Mouse (Mus musculus): ENCODE data around the gene Hyal1. TPM values are rescaled to one million over a fixed set of nuclear protein-coding genes. Genes with fewer than 3 reads are reported as not detected.
"Not testable (repeated sequence)": the region's sequence is repeated elsewhere in the genome, so short reads cannot be mapped to it uniquely, and the experiment has no call there.

Hyal1 gene
- polyA plus RNA-seq, 1 experiment from 2014 or later: 4.6 TPM

DNA sequence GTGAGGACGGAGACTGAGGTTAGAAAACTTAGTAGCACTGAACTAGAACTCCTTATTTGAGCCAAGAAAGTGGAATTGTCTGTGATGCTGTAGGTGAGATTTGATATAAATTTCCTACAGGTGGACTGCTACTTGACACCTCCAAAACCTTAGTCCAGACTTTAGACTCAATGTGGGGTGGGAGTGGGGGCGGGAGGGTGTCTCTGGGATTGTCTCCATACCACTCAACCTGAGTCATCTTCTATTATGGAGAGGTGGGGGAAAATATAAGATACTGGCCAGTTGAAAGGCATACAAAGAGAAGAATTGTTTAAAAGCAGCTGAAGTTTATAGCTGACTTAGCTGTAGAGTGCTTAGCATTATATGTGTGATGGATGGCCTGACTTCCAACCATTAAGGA lies 21.0 kb upstream of the Hyal1 start:
- Histone ChIP-seq H3K9me3 (ENCODE audit: control insufficient read depth, low read length) (no peaks in the 10 kb centered on the region), H3K36me3 (ENCODE audit: control insufficient read depth, insufficient read depth, low read length) (peaks cover 44% of the 10 kb centered on the region), H3K27ac (replicated peaks in 1 of 2; ENCODE audit: control insufficient read depth in 1 of 2, insufficient read depth in 1 of 2, low read depth in 2 of 2, low read length in 2 of 2) (peak overlapping the region; percentile 97 to 99), H3K4me1 (ENCODE audit: control insufficient read depth in 2 of 2, insufficient read depth in 2 of 2, low read length in 2 of 2) (peaks cover 22 to 42% of the 10 kb centered on the region in 2 experiments), H3K9ac (ENCODE audit: low read length) (peak overlapping the region; percentile 96), H3K4me3 (ENCODE audit: control insufficient read depth in 1 of 2, insufficient read depth in 1 of 2, low read depth in 1 of 2, low read length in 2 of 2) (peak overlapping the region; percentile 79 to 87), H3K4me2 (ENCODE audit: low read length) (peak overlapping the region; percentile 96), H3K27me3 (ENCODE audit: control insufficient read depth, insufficient read depth, low read length) (peaks cover 4% of the 10 kb centered on the region)
- 19% methylated on average over 2 of the region's 2 CpGs for WGBS
- no peak for ATAC-seq (ENCODE audit: insufficient number of reproducible peaks, insufficient read depth, low FRiP score, low read depth)

DNA sequence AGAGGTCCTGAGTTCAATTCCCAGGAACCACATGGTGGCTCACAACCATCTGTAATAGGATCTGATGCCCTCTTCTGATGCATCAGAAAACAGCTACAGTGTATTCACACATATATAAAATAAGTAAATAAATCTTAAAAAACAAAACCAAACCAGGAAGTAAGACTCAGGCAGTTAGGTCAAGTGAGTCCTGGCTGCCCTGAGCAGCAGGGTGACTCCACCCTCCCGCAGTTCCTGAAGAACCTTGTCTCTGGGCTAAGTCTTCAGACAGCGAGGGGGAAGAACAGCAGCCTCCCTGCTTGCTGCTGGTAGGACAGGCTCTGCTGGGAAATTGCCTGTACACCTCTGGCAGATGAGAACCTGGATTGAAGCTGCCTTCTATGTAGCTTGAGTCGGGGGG lies 20.4 kb upstream of the Hyal1 start:
- WGBS: 56% methylated on average over 3 of the region's 3 CpGs
- Histone ChIP-seq H3K4me1 (ENCODE audit: control insufficient read depth in 2 of 2, insufficient read depth in 2 of 2, low read length in 2 of 2) (peaks cover 17 to 36% of the 10 kb centered on the region in 2 experiments), H3K27me3 (ENCODE audit: control insufficient read depth, insufficient read depth, low read length) (no peaks in the 10 kb centered on the region), H3K9ac (ENCODE audit: low read length) (peak overlapping the region; percentile 96), H3K4me3 (ENCODE audit: control insufficient read depth in 1 of 2, insufficient read depth in 1 of 2, low read depth in 1 of 2, low read length in 2 of 2) (peak overlapping the region; percentile 22 to 79), H3K36me3 (ENCODE audit: control insufficient read depth, insufficient read depth, low read length) (peaks cover 50% of the 10 kb centered on the region), H3K4me2 (ENCODE audit: low read length) (peak overlapping the region; percentile 96), H3K9me3 (ENCODE audit: control insufficient read depth, low read length) (no peaks in the 10 kb centered on the region), H3K27ac (replicated peaks in 1 of 2; ENCODE audit: control insufficient read depth in 1 of 2, insufficient read depth in 1 of 2, low read depth in 2 of 2, low read length in 2 of 2) (peak overlapping the region in 1 of 2 experiments; percentile 99; a peak in 1 of 4 replicates)
- ATAC-seq (ENCODE audit: insufficient number of reproducible peaks, insufficient read depth, low FRiP score, low read depth): no peak

DNA sequence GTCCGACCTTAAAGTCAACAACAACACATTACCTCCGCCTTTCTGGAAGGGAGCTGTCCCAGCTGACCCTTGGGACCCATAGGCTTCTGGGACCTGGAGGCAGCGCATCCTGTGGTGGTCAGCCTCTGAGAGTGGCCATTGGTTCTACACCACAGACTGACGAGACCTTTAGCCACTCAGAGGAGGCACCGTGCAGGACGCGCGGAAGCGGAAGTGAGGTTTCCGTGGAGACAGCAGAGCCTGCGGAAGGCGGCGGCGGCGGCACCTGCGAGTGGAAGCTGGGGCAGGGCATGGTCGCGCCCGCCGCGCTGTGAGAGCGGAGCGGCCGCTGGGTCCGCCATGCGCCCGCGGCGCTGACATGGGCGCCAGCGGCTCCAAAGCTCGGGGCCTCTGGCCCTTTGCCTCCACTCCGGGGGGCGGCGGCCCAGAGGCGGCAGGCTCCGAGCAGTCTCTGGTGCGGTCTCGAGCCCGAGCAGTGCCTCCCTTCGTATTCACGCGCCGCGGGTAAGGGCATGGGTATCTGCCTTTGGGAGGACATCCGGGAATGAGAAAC lies 13.6 kb upstream of the Hyal1 start, which contains the start of gene Tusc2:
Tusc2 (plus strand) TSS at position 227 of the 553 bp plus-strand sequence.
- Histone ChIP-seq H3K4me3 (ENCODE audit: control insufficient read depth in 1 of 2, insufficient read depth in 1 of 2, low read depth in 1 of 2, low read length in 2 of 2) (peak within 1 kb of the TSS; percentile 72 to 75), H3K27ac (replicated peaks in 1 of 2; ENCODE audit: control insufficient read depth in 1 of 2, insufficient read depth in 1 of 2, low read depth in 2 of 2, low read length in 2 of 2) (peak within 1 kb of the TSS; percentile 34 to 69; a peak in 3 of 4 replicates), H3K9ac (ENCODE audit: low read length) (peak within 1 kb of the TSS; percentile 86), H3K4me1 (ENCODE audit: control insufficient read depth in 2 of 2, insufficient read depth in 2 of 2, low read length in 2 of 2) (peaks cover 17 to 38% of the 10 kb centered on the region in 2 experiments), H3K4me2 (ENCODE audit: low read length) (peak within 1 kb of the TSS; percentile 88), H3K27me3 (ENCODE audit: control insufficient read depth, insufficient read depth, low read length) (no peaks in the 10 kb centered on the region), H3K36me3 (ENCODE audit: control insufficient read depth, insufficient read depth, low read length) (peaks cover 71% of the 10 kb centered on the region), H3K9me3 (ENCODE audit: control insufficient read depth, low read length) (no peaks in the 10 kb centered on the region)
- under 1% methylated on average over 46 of the region's 46 CpGs for WGBS
- ATAC-seq (ENCODE audit: insufficient number of reproducible peaks, insufficient read depth, low FRiP score, low read depth): peak; percentile 83

DNA sequence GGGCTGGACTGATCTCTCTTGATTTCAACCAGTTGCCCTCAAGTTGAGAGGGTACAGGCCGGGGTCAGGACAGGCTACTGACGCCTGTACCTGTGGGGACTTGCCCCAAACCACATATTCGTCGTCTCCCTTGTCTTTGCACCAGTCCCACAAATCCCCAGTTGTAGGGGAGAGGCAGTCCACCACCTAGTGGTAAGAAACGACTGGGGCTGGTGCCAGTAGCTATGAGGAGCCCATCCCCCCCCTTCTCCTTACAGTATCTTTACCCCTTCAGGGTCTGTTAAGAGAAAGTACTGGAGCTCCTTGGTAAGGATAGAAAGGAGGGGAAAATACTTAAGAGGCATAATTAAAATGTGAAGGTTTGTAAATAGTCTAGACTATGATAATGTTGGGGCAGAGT lies 11.2 kb upstream of the Hyal1 start:
- Histone ChIP-seq H3K4me1 (ENCODE audit: control insufficient read depth in 2 of 2, insufficient read depth in 2 of 2, low read length in 2 of 2) (peaks cover 27 to 50% of the 10 kb centered on the region in 2 experiments), H3K4me2 (ENCODE audit: low read length) (peak overlapping the region; percentile 21), H3K27ac (replicated peaks in 1 of 2; ENCODE audit: control insufficient read depth in 1 of 2, insufficient read depth in 1 of 2, low read depth in 2 of 2, low read length in 2 of 2) (peak overlapping the region in 1 of 2 experiments; percentile 92; a peak in 2 of 4 replicates), H3K36me3 (ENCODE audit: control insufficient read depth, insufficient read depth, low read length) (peaks cover 52% of the 10 kb centered on the region)
- WGBS: 47% methylated on average over 5 of the region's 5 CpGs
- ATAC-seq (ENCODE audit: insufficient number of reproducible peaks, insufficient read depth, low FRiP score, low read depth); H3K4me3 ChIP-seq (ENCODE audit: control insufficient read depth in 1 of 2, insufficient read depth in 1 of 2, low read depth in 1 of 2, low read length in 2 of 2); H3K27me3 ChIP-seq (ENCODE audit: control insufficient read depth, insufficient read depth, low read length); H3K9me3 ChIP-seq (ENCODE audit: control insufficient read depth, low read length); H3K9ac ChIP-seq (ENCODE audit: low read length): not testable (repeated sequence)

DNA sequence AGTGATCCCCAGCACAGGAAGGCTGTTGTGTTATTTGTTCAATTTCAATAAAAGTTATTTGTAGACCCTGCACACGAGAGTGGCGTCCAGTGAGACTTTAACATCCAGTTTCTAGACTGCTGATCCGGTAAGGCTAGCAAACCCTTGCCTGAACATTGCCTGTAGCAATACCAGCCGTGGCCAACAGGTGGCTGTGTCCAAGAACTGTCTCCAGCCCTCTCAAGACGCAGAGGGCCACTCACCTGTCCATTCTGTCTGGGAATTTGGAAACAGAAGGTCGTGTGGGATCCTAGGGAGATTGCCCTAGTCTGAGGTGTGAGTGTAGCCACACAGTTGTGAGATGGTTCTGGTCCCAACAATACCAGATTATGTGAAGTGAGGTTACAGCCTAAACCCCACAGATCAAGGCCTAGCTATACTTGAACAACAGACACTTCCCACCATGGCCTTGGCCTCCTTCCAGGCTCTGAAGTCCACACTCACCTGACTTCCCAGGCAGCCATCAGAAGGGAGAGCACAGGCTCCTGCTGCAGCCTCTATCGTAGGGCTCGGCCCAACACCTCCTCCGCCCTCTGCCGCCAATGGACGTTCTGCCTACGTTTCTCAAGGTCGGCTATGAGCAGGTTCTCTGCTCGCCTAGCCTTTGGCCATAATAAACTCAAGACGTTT lies 10.6 kb upstream of the Hyal1 start:
- Histone ChIP-seq H3K36me3 (ENCODE audit: control insufficient read depth, insufficient read depth, low read length) (peaks cover 52% of the 10 kb centered on the region), H3K9ac (ENCODE audit: low read length) (0 out of 2 replicates have a peak overlapping the region, but pooled peaks have one; percentile 35), H3K9me3 (ENCODE audit: control insufficient read depth, low read length) (no peaks in the 10 kb centered on the region), H3K4me2 (ENCODE audit: low read length) (peak overlapping the region; percentile 97), H3K4me1 (ENCODE audit: control insufficient read depth in 2 of 2, insufficient read depth in 2 of 2, low read length in 2 of 2) (peaks cover 33 to 56% of the 10 kb centered on the region in 2 experiments), H3K27me3 (ENCODE audit: control insufficient read depth, insufficient read depth, low read length) (no peaks in the 10 kb centered on the region), H3K4me3 (ENCODE audit: control insufficient read depth in 1 of 2, insufficient read depth in 1 of 2, low read depth in 1 of 2, low read length in 2 of 2) (no peak overlapping the region), H3K27ac (replicated peaks in 1 of 2; ENCODE audit: control insufficient read depth in 1 of 2, insufficient read depth in 1 of 2, low read depth in 2 of 2, low read length in 2 of 2) (peak overlapping the region; percentile 75 to 92)
- no peak for ATAC-seq (ENCODE audit: insufficient number of reproducible peaks, insufficient read depth, low FRiP score, low read depth)
- WGBS: 46% methylated on average over 15 of the region's 15 CpGs

DNA sequence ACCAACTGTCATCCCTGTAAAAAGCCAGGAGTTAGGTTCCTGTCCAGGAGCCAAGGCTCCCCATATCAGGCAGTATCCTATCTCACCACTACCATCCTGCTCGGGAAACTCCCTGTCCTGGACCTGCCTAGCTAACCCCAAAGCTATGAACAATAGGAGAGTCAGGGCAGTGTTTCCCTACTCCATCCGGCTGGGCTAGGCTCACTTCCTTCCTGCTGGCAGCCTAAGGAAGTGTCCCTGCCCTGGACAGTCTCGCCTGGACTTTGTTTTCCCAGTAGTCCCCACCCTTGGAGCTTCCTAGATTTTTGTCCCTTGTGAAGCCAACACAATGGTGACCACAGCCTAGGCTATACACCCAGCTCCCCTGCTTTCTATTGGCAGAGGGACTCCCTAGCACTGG lies 9.9 kb upstream of the Hyal1 start:
- H3K27ac ChIP-seq (replicated peaks in 1 of 2; ENCODE audit: control insufficient read depth in 1 of 2, insufficient read depth in 1 of 2, low read depth in 2 of 2, low read length in 2 of 2): peak overlapping the region; percentile 87 to 92
- H3K9ac ChIP-seq (ENCODE audit: low read length): no peak overlapping the region
- 54% methylated on average over 3 of the region's 3 CpGs for WGBS
- peak overlapping the region; percentile 97 for H3K4me2 ChIP-seq (ENCODE audit: low read length)
- H3K4me1 ChIP-seq (ENCODE audit: control insufficient read depth in 2 of 2, insufficient read depth in 2 of 2, low read length in 2 of 2): peaks cover 38 to 61% of the 10 kb centered on the region in 2 experiments
- peak; percentile 42; the same call in 1 of the 2 replicates for ATAC-seq (ENCODE audit: insufficient number of reproducible peaks, insufficient read depth, low FRiP score, low read depth)
- H3K36me3 ChIP-seq (ENCODE audit: control insufficient read depth, insufficient read depth, low read length): peaks cover 52% of the 10 kb centered on the region
- no peaks in the 10 kb centered on the region for H3K27me3 ChIP-seq (ENCODE audit: control insufficient read depth, insufficient read depth, low read length)
- no peaks in the 10 kb centered on the region for H3K9me3 ChIP-seq (ENCODE audit: control insufficient read depth, low read length)
- no peak overlapping the region for H3K4me3 ChIP-seq (ENCODE audit: control insufficient read depth in 1 of 2, insufficient read depth in 1 of 2, low read depth in 1 of 2, low read length in 2 of 2)

DNA sequence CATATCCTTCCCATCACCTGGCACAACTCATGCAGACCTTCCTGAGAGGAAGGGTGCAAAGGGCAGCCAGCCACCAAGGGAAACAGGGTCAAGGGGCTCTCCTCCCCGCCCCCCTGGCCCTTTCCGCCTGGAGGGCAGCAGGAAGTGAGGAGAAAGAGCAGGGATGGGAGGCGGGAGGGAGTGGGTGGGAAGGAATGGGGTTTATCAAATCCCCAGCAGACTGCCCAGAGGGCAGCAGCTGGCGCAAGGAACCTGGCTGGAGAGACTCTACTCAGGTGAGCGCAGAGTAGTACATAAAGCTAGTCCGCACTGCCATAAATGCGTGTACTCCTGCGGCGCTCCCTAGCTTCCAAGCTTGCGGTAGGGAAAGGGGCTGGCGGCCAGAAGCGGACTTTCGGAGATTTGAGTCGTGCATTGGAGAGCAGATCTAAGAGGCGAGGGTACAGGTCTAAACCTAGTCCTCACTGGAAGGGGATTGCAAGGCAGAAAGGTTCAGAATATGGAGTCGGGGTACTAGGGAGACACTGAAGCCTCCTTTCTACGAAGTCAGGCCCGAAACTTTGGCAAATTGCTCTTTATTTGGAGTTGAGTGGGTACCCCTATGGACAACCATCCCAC lies 8.9 kb upstream of the Hyal1 start, which contains the start of gene Hyal2:
Hyal2 (plus strand) TSS at position 244 of the 618 bp plus-strand sequence.
- peaks cover 54% of the 10 kb centered on the region for H3K36me3 ChIP-seq (ENCODE audit: control insufficient read depth, insufficient read depth, low read length)
- peak within 1 kb of the TSS; percentile 77 to 88 for H3K4me3 ChIP-seq (ENCODE audit: control insufficient read depth in 1 of 2, insufficient read depth in 1 of 2, low read depth in 1 of 2, low read length in 2 of 2)
- H3K9me3 ChIP-seq (ENCODE audit: control insufficient read depth, low read length): no peaks in the 10 kb centered on the region
- H3K27me3 ChIP-seq (ENCODE audit: control insufficient read depth, insufficient read depth, low read length): no peaks in the 10 kb centered on the region
- no peak for ATAC-seq (ENCODE audit: insufficient number of reproducible peaks, insufficient read depth, low FRiP score, low read depth)
- H3K9ac ChIP-seq (ENCODE audit: low read length): peak within 1 kb of the TSS; percentile 92
- peak within 1 kb of the TSS; percentile 97 for H3K4me2 ChIP-seq (ENCODE audit: low read length)
- H3K27ac ChIP-seq (replicated peaks in 1 of 2; ENCODE audit: control insufficient read depth in 1 of 2, insufficient read depth in 1 of 2, low read depth in 2 of 2, low read length in 2 of 2): peak within 1 kb of the TSS; percentile 87 to 92
- H3K4me1 ChIP-seq (ENCODE audit: control insufficient read depth in 2 of 2, insufficient read depth in 2 of 2, low read length in 2 of 2): peaks cover 38 to 61% of the 10 kb centered on the region in 2 experiments
- WGBS: 8% methylated on average over 18 of the region's 18 CpGs
